Comparison of ENCODE assay signal across 34 mouse cellular contexts in genomic region chr17:64084751-64085150, GRCm38 (mm10).
"Had no signal": no experiment of that assay in that cellular context is flagged by ENCODE, and none has a peak within 500 bp of the region (broad histone marks: within the 10 kb centered on the region; RNA-seq: fewer than 3 reads in every experiment).

No protein-coding gene starts in this region.

- DNase-seq: heart, postnatal 10 days; heart, postnatal 14 days; heart, postnatal 36 days; heart, postnatal 4 days; kidney, adult 11 months; kidney, adult 18-20 months; kidney, adult 2 months; kidney, adult 8-10 months; kidney, adult 9 months; kidney, postnatal 10 days; kidney, postnatal 14 days; kidney, postnatal 25 days; kidney, postnatal 36 days; kidney, postnatal 4 days; layer of hippocampus, adult 9-11 months; layer of hippocampus, postnatal 36 days had no signal

- H3K4me3 ChIP-seq: heart, embryonic 10.5 days; heart, embryonic 12.5 days; heart, embryonic 13.5 days; heart, embryonic 15.5 days; hindbrain, embryonic 10.5 days; hindbrain, embryonic 12.5 days; hindbrain, embryonic 13.5 days; hindbrain, embryonic 15.5 days; intestine, embryonic 15.5 days; kidney, embryonic 15.5 days; layer of hippocampus, adult 2 months had no signal

- H3K27me3 ChIP-seq: heart, embryonic 12.5 days; heart, embryonic 13.5 days; heart, embryonic 15.5 days; hindbrain, embryonic 12.5 days; hindbrain, embryonic 13.5 days; hindbrain, embryonic 15.5 days; intestine, embryonic 15.5 days; kidney, embryonic 15.5 days had no signal

- H3K9me3 ChIP-seq: heart, embryonic 10.5 days; heart, embryonic 12.5 days; heart, embryonic 13.5 days; heart, embryonic 15.5 days; hindbrain, embryonic 10.5 days; hindbrain, embryonic 12.5 days; hindbrain, embryonic 13.5 days; hindbrain, embryonic 15.5 days; intestine, embryonic 15.5 days; kidney, embryonic 15.5 days had no signal

- H3K27ac ChIP-seq: heart, embryonic 10.5 days; heart, embryonic 13.5 days; heart, embryonic 15.5 days; hindbrain, embryonic 10.5 days; hindbrain, embryonic 12.5 days; hindbrain, embryonic 13.5 days; hindbrain, embryonic 15.5 days; hindbrain, postnatal 0 days; intestine, embryonic 15.5 days; kidney, embryonic 15.5 days; kidney, postnatal 0 days; layer of hippocampus, adult 2 months had no signal

- ATAC-seq: hindbrain, embryonic 16.5 days; hindbrain, postnatal 0 days; inflammation-experienced regulatory T-cells, adult 6 months; intestine, embryonic 15.5 days; intestine, embryonic 16.5 days; intestine, postnatal 0 days had no signal

- H3K4me2 ChIP-seq: heart, embryonic 11.5 days; heart, embryonic 12.5 days; heart, embryonic 13.5 days; heart, embryonic 15.5 days; hindbrain, embryonic 12.5 days; hindbrain, embryonic 13.5 days; hindbrain, embryonic 15.5 days; intestine, embryonic 15.5 days; kidney, embryonic 15.5 days had no signal

- H3K4me1 ChIP-seq: heart, embryonic 10.5 days; heart, embryonic 12.5 days; heart, embryonic 13.5 days; heart, embryonic 15.5 days; hindbrain, embryonic 10.5 days; hindbrain, embryonic 12.5 days; hindbrain, embryonic 13.5 days; intestine, embryonic 15.5 days; kidney, embryonic 15.5 days had no signal

- H3K9ac ChIP-seq: heart, embryonic 12.5 days; heart, embryonic 13.5 days; heart, embryonic 15.5 days; hindbrain, embryonic 12.5 days; hindbrain, embryonic 13.5 days; hindbrain, embryonic 15.5 days; intestine, embryonic 15.5 days; kidney, embryonic 15.5 days had no signal

- H3K36me3 ChIP-seq: heart, embryonic 10.5 days; heart, embryonic 15.5 days; hindbrain, embryonic 10.5 days; hindbrain, embryonic 12.5 days; hindbrain, embryonic 13.5 days; hindbrain, embryonic 15.5 days; intestine, embryonic 15.5 days; kidney, embryonic 15.5 days had no signal
